In the genomic region with DNA sequence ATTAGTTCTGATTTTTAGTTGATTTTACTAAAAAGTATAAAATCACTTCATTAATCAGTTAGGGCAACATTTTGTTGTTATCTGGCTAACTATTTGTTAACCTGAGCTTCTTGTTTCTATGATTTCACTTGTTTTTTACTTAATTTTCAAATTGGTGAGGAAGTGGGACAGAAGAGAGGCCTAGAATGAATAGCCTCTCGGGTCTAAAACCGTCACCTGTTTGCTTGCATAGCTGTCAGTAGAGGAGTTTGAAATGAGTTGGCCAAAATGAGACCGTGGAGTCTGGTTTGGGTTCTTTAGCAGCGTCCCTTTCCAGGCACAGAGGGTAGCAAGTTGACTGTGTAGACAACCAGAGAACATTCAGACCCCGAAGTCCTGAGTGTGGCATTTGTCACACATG, we compare ENCODE assay signal across 16 mouse cellular contexts.
"Had no signal": no experiment of that assay in that cellular context is flagged by ENCODE, and none has a peak within 500 bp of the region (broad histone marks: within the 10 kb centered on the region; RNA-seq: fewer than 3 reads in every experiment).

No protein-coding gene starts in this region.

- H3K36me3 ChIP-seq: neural tube, embryonic 13.5 days; neural tube, embryonic 15.5 days; stomach, embryonic 15.5 days had no signal

- DNase-seq: retina, postnatal 1 day; right cerebral cortex, adult 18-20 months; right cerebral cortex, postnatal 14 days; right cerebral cortex, postnatal 25 days; right cerebral cortex, postnatal 4 days; spleen, adult 18-20 months; thymus, adult 18-20 months; thymus, adult 2 months; thymus, postnatal 14 days; thymus, postnatal 25 days; thymus, postnatal 36 days; thymus, postnatal 4 days had no signal

- H3K4me2 ChIP-seq: neural tube, embryonic 13.5 days; neural tube, embryonic 15.5 days; stomach, embryonic 15.5 days had no signal

- H3K4me3 ChIP-seq: neural tube, embryonic 13.5 days; neural tube, embryonic 15.5 days; stomach, embryonic 15.5 days had no signal

- H3K9me3 ChIP-seq: neural tube, embryonic 13.5 days; neural tube, embryonic 15.5 days; stomach, embryonic 15.5 days had no signal

- H3K27me3 ChIP-seq: neural tube, embryonic 13.5 days; neural tube, embryonic 15.5 days; stomach, embryonic 15.5 days had no signal

- H3K9ac ChIP-seq: neural tube, embryonic 13.5 days; neural tube, embryonic 15.5 days; stomach, embryonic 15.5 days had no signal

- H3K4me1 ChIP-seq: neural tube, embryonic 13.5 days; neural tube, embryonic 15.5 days; stomach, embryonic 15.5 days had no signal

- H3K27ac ChIP-seq: neural tube, embryonic 13.5 days; neural tube, embryonic 15.5 days; stomach, embryonic 15.5 days; stomach, postnatal 0 days had no signal
